Mouse (Mus musculus): ENCODE data around the gene Fam169a. TPM values are rescaled to one million over a fixed set of nuclear protein-coding genes. Genes with fewer than 3 reads are reported as not detected.
A peak's percentile ranks its signal among the peaks of the same experiment; 100 is the strongest.

The Fam169a gene
- polyA plus RNA-seq, 1 experiment: 20.1 TPM

GRCm38 (mm10) chr13:97073497-97073896, 6.4 kb downstream of the Fam169a start:
- Histone ChIP-seq H3K27ac (ENCODE audit: insufficient read depth, low read length) (no peak overlapping the region), H3K4me3 (ENCODE audit: insufficient read depth, low read length) (peak overlapping the region; percentile 18; the same call in 1 of the 2 replicates), H3K4me1 (ENCODE audit: control insufficient read depth, insufficient read depth, low read length) (no peaks in the 10 kb centered on the region; the same call in none of the 2 replicates)
- no peak for TF ChIP-seq CTCF (IDR thresholded peaks at IDR 0.05; ENCODE audit: extremely low read depth, insufficient read depth, low read length)
- no peak for TF ChIP-seq POLR2A (IDR thresholded peaks at IDR 0.05; ENCODE audit: extremely low read depth, insufficient read depth, low read length)

DNA sequence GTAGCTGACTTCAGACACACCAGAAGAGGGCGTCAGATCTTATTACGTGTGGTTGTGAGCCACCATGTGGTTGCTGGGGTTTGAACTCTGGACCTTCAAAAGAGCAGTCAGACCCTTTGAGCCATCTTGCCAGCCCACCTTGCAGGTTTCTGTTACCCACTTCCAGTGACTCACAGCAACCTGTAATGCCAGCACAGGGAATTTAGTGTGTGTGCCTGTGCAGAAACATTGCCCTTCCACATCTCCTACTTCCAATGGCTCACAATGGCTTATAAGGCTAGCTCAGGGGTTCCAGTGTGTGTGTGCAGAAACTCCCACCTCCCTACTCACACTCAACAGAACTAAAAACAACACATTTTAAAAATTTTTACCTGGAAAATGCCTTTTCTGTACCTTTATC, 10.5 kb downstream of the Fam169a start:
- Histone ChIP-seq H3K4me3 (ENCODE audit: insufficient read depth, low read length) (no peak overlapping the region), H3K27ac (ENCODE audit: insufficient read depth, low read length) (no peak overlapping the region), H3K4me1 (ENCODE audit: control insufficient read depth, insufficient read depth, low read length) (no peaks in the 10 kb centered on the region; the same call in none of the 2 replicates)
- TF ChIP-seq CTCF (IDR thresholded peaks at IDR 0.05; ENCODE audit: extremely low read depth, insufficient read depth, low read length): no peak
- no peak for TF ChIP-seq POLR2A (IDR thresholded peaks at IDR 0.05; ENCODE audit: extremely low read depth, insufficient read depth, low read length)

DNA sequence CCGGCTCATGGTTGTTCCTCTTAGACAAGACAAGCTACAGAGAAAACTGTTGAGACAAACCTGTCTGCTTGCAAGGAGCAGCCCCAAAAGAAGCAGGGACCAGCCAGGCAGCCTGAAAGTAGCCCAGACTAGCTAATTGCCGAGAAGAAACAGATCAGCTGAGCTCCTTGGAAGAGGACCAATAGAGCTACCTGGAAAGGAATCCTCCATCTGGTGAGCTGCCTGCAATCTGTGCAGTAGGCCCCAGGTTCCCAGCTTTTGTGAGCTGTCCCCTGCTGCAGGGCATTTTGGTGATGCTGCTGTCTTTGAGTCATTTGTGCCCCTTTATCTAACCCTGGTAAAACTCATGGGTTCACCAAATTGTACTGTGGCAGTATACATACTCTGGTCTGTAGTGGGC, 13.1 kb downstream of the Fam169a start:
- H3K4me3 ChIP-seq (ENCODE audit: insufficient read depth, low read length): no peak overlapping the region
- H3K4me1 ChIP-seq (ENCODE audit: control insufficient read depth, insufficient read depth, low read length): peaks cover 2% of the 10 kb centered on the region
- no peak for TF ChIP-seq POLR2A (IDR thresholded peaks at IDR 0.05; ENCODE audit: extremely low read depth, insufficient read depth, low read length)
- no peak for TF ChIP-seq CTCF (IDR thresholded peaks at IDR 0.05; ENCODE audit: extremely low read depth, insufficient read depth, low read length)
- no peak overlapping the region for H3K27ac ChIP-seq (ENCODE audit: insufficient read depth, low read length)

GRCm38 (mm10) chr13:97080615-97081014, 13.5 kb downstream of the Fam169a start:
- Histone ChIP-seq H3K4me1 (ENCODE audit: control insufficient read depth, insufficient read depth, low read length) (peaks cover 2% of the 10 kb centered on the region), H3K4me3 (ENCODE audit: insufficient read depth, low read length) (no peak overlapping the region)
- TF ChIP-seq CTCF (IDR thresholded peaks at IDR 0.05; ENCODE audit: extremely low read depth, insufficient read depth, low read length) (no peak), POLR2A (IDR thresholded peaks at IDR 0.05; ENCODE audit: extremely low read depth, insufficient read depth, low read length) (no peak)

DNA sequence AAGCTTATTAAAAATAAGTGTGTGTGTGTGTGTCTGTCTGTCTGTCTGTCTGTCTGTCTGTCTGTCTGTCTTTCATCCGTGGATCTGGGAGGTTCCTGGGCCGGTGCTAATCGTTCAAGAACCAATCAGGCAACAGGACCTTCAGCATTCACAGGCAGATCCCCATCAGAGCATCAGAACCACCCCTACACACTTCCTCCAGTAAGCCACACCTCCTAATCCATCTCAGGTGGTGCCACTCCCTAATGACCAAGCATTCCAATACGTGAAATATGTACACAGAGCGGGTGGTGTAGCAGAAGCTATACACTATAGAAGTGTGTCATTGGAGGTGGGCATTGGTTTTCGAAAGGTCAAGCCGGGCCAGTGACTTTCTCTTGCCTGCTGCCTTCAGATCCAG, 15.3 kb downstream of the Fam169a start:
- Histone ChIP-seq H3K4me3 (ENCODE audit: insufficient read depth, low read length) (no peak overlapping the region), H3K27ac (ENCODE audit: insufficient read depth, low read length) (no peak overlapping the region)
- no peak for TF ChIP-seq POLR2A (IDR thresholded peaks at IDR 0.05; ENCODE audit: extremely low read depth, insufficient read depth, low read length)
- no peak for TF ChIP-seq CTCF (IDR thresholded peaks at IDR 0.05; ENCODE audit: extremely low read depth, insufficient read depth, low read length)

More at GRCm38 (mm10) chr13:97080615-97081014, 13.5 kb downstream of the Fam169a start:
- no peak overlapping the region for H3K27ac ChIP-seq (ENCODE audit: insufficient read depth, low read length)

GRCm38 (mm10) chr13:97086316-97086715, 19.2 kb downstream of the Fam169a start:
- H3K27ac ChIP-seq (ENCODE audit: insufficient read depth, low read length): no peak overlapping the region
- H3K4me3 ChIP-seq (ENCODE audit: insufficient read depth, low read length): no peak overlapping the region
- TF ChIP-seq CTCF (IDR thresholded peaks at IDR 0.05; ENCODE audit: extremely low read depth, insufficient read depth, low read length): no peak
- TF ChIP-seq POLR2A (IDR thresholded peaks at IDR 0.05; ENCODE audit: extremely low read depth, insufficient read depth, low read length): no peak
- peaks cover 2% of the 10 kb centered on the region; the same call in 1 of the 2 replicates for H3K4me1 ChIP-seq (ENCODE audit: control insufficient read depth, insufficient read depth, low read length)

More for the DNA sequence above, 15.3 kb downstream of the Fam169a start:
- H3K4me1 ChIP-seq (ENCODE audit: control insufficient read depth, insufficient read depth, low read length): peaks cover 2% of the 10 kb centered on the region; the same call in 1 of the 2 replicates

DNA sequence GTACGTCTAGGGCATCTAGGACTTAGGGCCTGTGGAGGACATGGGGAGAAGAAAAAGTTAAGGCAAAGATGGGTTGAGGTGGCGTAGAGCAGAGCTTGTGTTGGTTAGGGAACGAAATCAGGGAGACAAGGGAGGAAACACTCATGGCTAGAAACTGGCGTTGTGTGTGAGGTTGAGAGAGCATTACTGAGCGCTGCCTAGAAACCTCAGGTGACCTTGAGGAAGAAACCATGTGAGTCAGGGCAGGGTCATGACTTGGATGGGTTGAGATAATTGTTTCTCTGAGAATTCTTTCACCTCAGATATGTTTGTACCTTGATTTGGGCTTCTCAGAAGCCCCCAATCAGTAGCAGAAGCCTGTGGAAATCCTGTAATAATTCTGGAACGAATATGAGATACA, 20.3 kb downstream of the Fam169a start:
- H3K27ac ChIP-seq (ENCODE audit: insufficient read depth, low read length): no peak overlapping the region
- no peak overlapping the region for H3K4me3 ChIP-seq (ENCODE audit: insufficient read depth, low read length)
- peaks cover 2% of the 10 kb centered on the region; the same call in 1 of the 2 replicates for H3K4me1 ChIP-seq (ENCODE audit: control insufficient read depth, insufficient read depth, low read length)
- no peak for TF ChIP-seq POLR2A (IDR thresholded peaks at IDR 0.05; ENCODE audit: extremely low read depth, insufficient read depth, low read length)
- TF ChIP-seq CTCF (IDR thresholded peaks at IDR 0.05; ENCODE audit: extremely low read depth, insufficient read depth, low read length): no peak

GRCm38 (mm10) chr13:97088183-97088582, 21.1 kb downstream of the Fam169a start:
- H3K4me3 ChIP-seq (ENCODE audit: insufficient read depth, low read length): no peak overlapping the region
- no peak for TF ChIP-seq CTCF (IDR thresholded peaks at IDR 0.05; ENCODE audit: extremely low read depth, insufficient read depth, low read length)

DNA sequence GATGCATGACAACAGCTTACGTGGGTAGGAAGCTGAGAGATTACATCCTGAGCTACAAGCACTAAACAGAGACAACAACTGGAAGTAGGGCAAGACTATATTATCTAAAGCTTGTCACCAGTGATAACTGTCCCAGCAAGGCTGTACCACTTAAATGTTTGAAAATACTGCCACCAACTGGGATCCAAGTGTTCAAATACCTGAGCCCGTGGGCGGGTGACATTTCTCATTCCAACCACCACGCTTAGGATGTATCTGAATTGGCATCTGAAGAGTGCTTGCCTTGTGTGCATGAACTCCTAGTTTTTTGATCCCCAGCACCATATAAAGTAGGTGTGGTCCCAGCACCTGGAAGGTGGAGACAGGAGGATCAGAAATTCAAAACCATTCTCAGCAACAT, 28.6 kb downstream of the Fam169a start:
- no peak overlapping the region for H3K27ac ChIP-seq (ENCODE audit: insufficient read depth, low read length)
- no peak for TF ChIP-seq CTCF (IDR thresholded peaks at IDR 0.05; ENCODE audit: extremely low read depth, insufficient read depth, low read length)
- TF ChIP-seq POLR2A (IDR thresholded peaks at IDR 0.05; ENCODE audit: extremely low read depth, insufficient read depth, low read length): no peak
- H3K4me1 ChIP-seq (ENCODE audit: control insufficient read depth, insufficient read depth, low read length): no peaks in the 10 kb centered on the region
- no peak overlapping the region for H3K4me3 ChIP-seq (ENCODE audit: insufficient read depth, low read length)

More at GRCm38 (mm10) chr13:97088183-97088582, 21.1 kb downstream of the Fam169a start:
- H3K27ac ChIP-seq (ENCODE audit: insufficient read depth, low read length): no peak overlapping the region
- peaks cover 1% of the 10 kb centered on the region; the same call in 1 of the 2 replicates for H3K4me1 ChIP-seq (ENCODE audit: control insufficient read depth, insufficient read depth, low read length)

GRCm38 (mm10) chr13:97099187-97099852, 32.2 kb downstream of the Fam169a start, which contains the start of gene Gm6169:
Gm6169 (minus strand) TSS chr13:97099237.
- Histone ChIP-seq H3K27ac (ENCODE audit: insufficient read depth, low read length) (no peak within 1 kb of the TSS), H3K4me1 (ENCODE audit: control insufficient read depth, insufficient read depth, low read length) (no peaks in the 10 kb centered on the region), H3K4me3 (ENCODE audit: insufficient read depth, low read length) (no peak within 1 kb of the TSS)
- TF ChIP-seq CTCF (IDR thresholded peaks at IDR 0.05; ENCODE audit: extremely low read depth, insufficient read depth, low read length) (peak; percentile 72), POLR2A (IDR thresholded peaks at IDR 0.05; ENCODE audit: extremely low read depth, insufficient read depth, low read length) (no peak)
